Mouse (Mus musculus) bone marrow, adult 2 months (tissue): ENCODE data around the gene Gm44511. TPM values are rescaled to one million over a fixed set of nuclear protein-coding genes. Genes with fewer than 3 reads are reported as not detected.

Experiments used
- H3K27ac ChIP-seq: fragments of 200-500 bp; 2 replicates; pipeline ENCODE4 v1.5.1; 2012; ENCODE audit warnings: low read depth, mild to moderate bottlenecking, control low read depth, inconsistent platforms, low read length; ENCODE audit not compliant: control insufficient read depth, poor library complexity, insufficient read depth
- H3K4me1 ChIP-seq: fragments of 200-500 bp; 2 replicates; pipeline ENCODE4 v1.6.1; 2011; ENCODE audit warnings: low read length; ENCODE audit not compliant: control insufficient read depth, insufficient read depth
- H3K4me3 ChIP-seq: fragments of 200-500 bp; replicated peaks from 2 replicates; pipeline ENCODE3; 2011; ENCODE audit warnings: mild to moderate bottlenecking, low read depth, low read length, control low read depth; ENCODE audit not compliant: control insufficient read depth
- CTCF ChIP-seq: fragments of 200-500 bp; IDR thresholded peaks from 2 replicates; pipeline ENCODE4 v1.5.1; 2011; ENCODE audit warnings: low read length, control low read depth; ENCODE audit not compliant: control insufficient read depth, insufficient read depth
- POLR2A ChIP-seq: fragments of 200-500 bp; IDR thresholded peaks from 2 replicates; pipeline ENCODE4 v1.6.1; 2011; ENCODE audit warnings: low read depth, mild to moderate bottlenecking, control low read depth, low read length, borderline replicate concordance; ENCODE audit not compliant: control insufficient read depth
- WGBS: fragments of 180-500 bp; shearing (Covaris S2); methylation state at CpG from one replicate; pipeline ENCODE4 v1.1.7; 2018; 5-methylcytosine and 5-hydroxymethylcytosine counted together
- polyA plus RNA-seq: library from polyadenylated mRNA; stranded (reverse); fragments of >200 nt; gene quantifications from 2 replicates; pipeline ENCODE4 v1.2.4, GENCODE M21; 2011; ENCODE audit warnings: low replicate concordance; ENCODE audit not compliant: missing spikeins, insufficient read depth, insufficient read length

Gene Gm44511
- polyA plus RNA-seq, 1 experiment, result 2.3 TPM

DNA sequence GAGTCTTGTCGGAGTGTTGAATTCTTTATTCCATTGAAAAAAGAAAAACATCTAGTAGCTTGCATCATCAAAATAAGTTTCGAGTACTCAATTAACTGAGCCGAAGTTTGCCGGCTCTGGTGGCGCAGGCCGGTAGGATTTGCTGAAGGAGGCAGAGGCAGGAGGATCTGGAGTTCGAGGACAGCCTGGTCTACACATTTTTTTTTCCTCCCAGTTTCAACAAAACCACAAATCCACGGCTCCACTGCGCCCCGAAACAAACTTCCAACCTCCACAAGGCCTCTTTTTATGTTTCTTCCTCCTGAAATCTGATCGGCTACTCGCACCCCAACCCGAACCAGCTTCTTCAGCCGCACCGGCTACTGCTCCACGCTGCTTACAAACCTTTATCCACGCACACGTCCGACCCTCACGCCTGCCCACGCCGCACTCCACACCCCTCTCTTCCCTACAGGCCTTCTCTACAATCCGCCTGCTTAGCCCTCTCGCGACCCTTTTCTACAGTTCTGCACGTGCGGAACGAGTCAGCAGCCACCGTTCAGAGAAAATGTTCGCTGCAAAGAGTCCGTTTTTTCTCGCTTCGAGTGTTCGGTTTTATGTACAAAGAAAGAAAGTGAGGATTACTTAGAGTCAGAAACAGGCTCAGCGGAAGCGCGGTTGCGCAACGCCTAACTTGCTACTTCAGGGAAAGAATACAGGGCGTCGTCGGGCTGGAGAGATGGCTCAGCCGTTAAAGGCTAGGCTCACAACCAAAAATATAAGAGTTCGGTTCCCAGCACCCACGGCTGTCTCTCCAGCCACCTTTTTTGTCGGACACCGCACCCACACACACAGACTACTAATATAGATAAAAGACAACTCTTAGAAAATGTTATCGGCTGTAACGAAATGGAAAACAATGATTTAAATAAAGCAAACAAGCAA lies 12.5 kb upstream of the Gm44511 start:
- TF ChIP-seq POLR2A (no peak), CTCF (no peak)
- H3K4me3 ChIP-seq, result peak overlapping the region; percentile 86
- no peaks in the 10 kb centered on the region; the same call in 1 of the 2 replicates for H3K4me1 ChIP-seq
- WGBS, result under 1% methylated on average over 49 of the region's 49 CpGs
- peak overlapping the region; percentile 89 for H3K27ac ChIP-seq

GRCm38 (mm10) chr6:128837454-128838341 lies 11.6 kb upstream of the Gm44511 start:
- no peaks in the 10 kb centered on the region; the same call in 1 of the 2 replicates for H3K4me1 ChIP-seq
- TF ChIP-seq CTCF, result no peak
- no peak for TF ChIP-seq POLR2A
- H3K4me3 ChIP-seq, result peak overlapping the region; percentile 86
- 7% methylated on average over 14 of the region's 14 CpGs for WGBS
- peak overlapping the region; percentile 89; the same call in 1 of the 2 replicates for H3K27ac ChIP-seq

GRCm38 (mm10) chr6:128836955-128837334 lies 10.8 kb upstream of the Gm44511 start:
- no peak overlapping the region for H3K4me3 ChIP-seq
- 69% methylated on average over 6 of the region's 6 CpGs for WGBS
- no peak overlapping the region for H3K27ac ChIP-seq
- H3K4me1 ChIP-seq, result no peaks in the 10 kb centered on the region; the same call in 1 of the 2 replicates
- TF ChIP-seq CTCF (no peak), POLR2A (no peak)

DNA sequence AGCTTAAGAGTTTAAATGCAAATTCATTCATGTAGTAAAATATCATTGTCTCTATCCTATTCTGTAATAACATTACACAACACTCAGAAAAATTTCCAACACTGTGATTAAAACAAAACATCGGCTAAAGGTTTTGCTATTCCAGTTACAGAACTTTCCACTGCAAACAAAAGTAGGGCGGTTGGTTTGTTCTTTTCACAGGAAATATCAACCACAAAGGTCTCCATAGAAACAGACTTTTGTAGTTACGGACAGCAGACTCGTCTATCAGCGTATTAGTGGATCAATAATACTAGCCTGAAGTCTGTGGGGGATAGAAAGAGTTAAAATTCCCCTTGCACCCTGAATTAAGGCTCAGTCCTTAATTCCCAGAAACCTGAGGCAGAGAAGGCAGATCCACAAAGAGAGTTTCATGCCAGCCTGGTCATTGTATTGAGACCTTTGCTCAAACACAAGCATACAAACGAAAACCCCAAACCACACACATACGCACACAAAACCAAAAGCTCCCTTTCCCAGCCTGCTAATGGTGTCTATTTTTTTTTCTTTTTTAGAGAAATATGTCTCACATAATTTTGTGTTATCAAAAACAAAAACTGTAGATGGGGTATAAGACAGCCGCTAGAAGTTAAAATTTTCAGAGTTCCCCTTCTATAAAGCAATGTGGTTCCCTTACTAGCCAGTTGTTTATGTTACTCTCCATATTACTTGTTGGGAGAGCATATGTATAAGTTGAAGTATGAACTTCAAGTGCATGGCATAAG lies 10.3 kb upstream of the Gm44511 start:
- TF ChIP-seq POLR2A (no peak), CTCF (no peak)
- H3K4me3 ChIP-seq, result no peak overlapping the region
- no peaks in the 10 kb centered on the region; the same call in 1 of the 2 replicates for H3K4me1 ChIP-seq
- WGBS, result 9% methylated on average over 8 of the region's 8 CpGs
- no peak overlapping the region for H3K27ac ChIP-seq

DNA sequence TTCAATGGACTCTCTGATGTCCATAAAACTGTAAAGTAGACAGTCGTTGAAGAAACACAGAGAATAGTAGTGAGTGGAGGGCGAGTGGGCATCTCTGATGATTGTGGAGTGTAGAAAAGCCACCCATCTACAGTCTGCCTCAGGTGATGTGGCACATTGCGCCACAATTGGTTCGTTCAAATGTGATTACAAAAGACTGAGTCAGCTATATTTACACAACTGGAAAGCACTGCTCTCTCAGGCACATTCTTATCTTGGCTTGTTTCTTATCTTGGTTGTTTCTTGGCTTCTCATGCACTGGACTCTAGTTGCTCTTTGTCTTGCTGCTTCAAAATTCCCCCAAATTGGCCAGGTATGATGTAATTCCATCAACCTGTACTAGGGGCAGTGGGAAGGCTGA lies 9.5 kb upstream of the Gm44511 start:
- 29% methylated on average over 4 of the region's 4 CpGs for WGBS
- Histone ChIP-seq H3K27ac (no peak overlapping the region; the same call in 1 of the 2 replicates), H3K4me3 (no peak overlapping the region), H3K4me1 (no peaks in the 10 kb centered on the region; the same call in 1 of the 2 replicates)
- no peak for TF ChIP-seq CTCF
- no peak for TF ChIP-seq POLR2A

GRCm38 (mm10) chr6:128833046-128833445 lies 6.9 kb upstream of the Gm44511 start:
- no peak overlapping the region for H3K4me3 ChIP-seq
- no peak overlapping the region for H3K27ac ChIP-seq
- H3K4me1 ChIP-seq, result no peaks in the 10 kb centered on the region; the same call in 1 of the 2 replicates
- 51% methylated on average over 10 of the region's 10 CpGs for WGBS
- TF ChIP-seq POLR2A, result no peak

- 38% methylated on average over 4 of the region's 4 CpGs for WGBS
These were observed 3.7 kb upstream of the Gm44511 start for GRCm38 (mm10) chr6:128829837-128830236.

More at GRCm38 (mm10) chr6:128829837-128830236, 3.7 kb upstream of the Gm44511 start:
- no peak overlapping the region for H3K27ac ChIP-seq
- TF ChIP-seq POLR2A (no peak), CTCF (no peak)
- H3K4me1 ChIP-seq, result no peaks in the 10 kb centered on the region; the same call in 1 of the 2 replicates
- no peak overlapping the region for H3K4me3 ChIP-seq
